Mouse (Mus musculus) embryonic facial prominence, embryonic 10.5 days (tissue): ENCODE results near the gene Csmd2. TPM values are rescaled to one million over a fixed set of nuclear protein-coding genes. Genes with fewer than 3 reads are reported as not detected.
"Not testable (repeated sequence)": the region's sequence is repeated elsewhere in the genome, so short reads cannot be mapped to it uniquely, and the experiment has no call there.

Source experiments
- DNase-seq: peaks from one replicate; pipeline ENCODE4 v3.0.0-alpha.2; 2017; ENCODE audit warnings: low spot score
- H3K27ac ChIP-seq: fragments of 300-500 bp; sonication (generic); replicated peaks from 2 replicates; pipeline ENCODE4 v1.5.1; 2016; ENCODE audit warnings: mild to moderate bottlenecking
- H3K27me3 ChIP-seq: fragments of 300-500 bp; sonication (generic); replicated peaks from 2 replicates; pipeline ENCODE4 v1.6.1; 2016; ENCODE audit warnings: low read depth, mild to moderate bottlenecking; ENCODE audit not compliant: poor library complexity, severe bottlenecking
- H3K36me3 ChIP-seq: fragments of 300-500 bp; sonication (generic); replicated peaks from 2 replicates; pipeline ENCODE4 v1.6.1; 2016; ENCODE audit warnings: mild to moderate bottlenecking, moderate library complexity
- H3K4me1 ChIP-seq: fragments of 300-500 bp; sonication (generic); 2 replicates; pipeline ENCODE4 v1.6.1; 2016
- H3K4me3 ChIP-seq: fragments of 300-500 bp; sonication (generic); 2 replicates; pipeline ENCODE4 v1.5.1; 2016; ENCODE audit warnings: mild to moderate bottlenecking, moderate library complexity
- H3K9me3 ChIP-seq: fragments of 300-500 bp; sonication (generic); 2 replicates; pipeline ENCODE4 v1.6.1; 2016; ENCODE audit warnings: mild to moderate bottlenecking
- WGBS: fragments of 180-500 bp; shearing (Covaris S2); methylation state at CpG from one replicate; pipeline ENCODE4 v1.1.7; 2016; 5-methylcytosine and 5-hydroxymethylcytosine counted together
- polyA plus RNA-seq: library from polyadenylated mRNA; unstranded; fragments of >200 nt; fragmentation: Nextera tagmentation; extraction: Ambion mirVana; gene quantifications from 2 replicates; pipeline ENCODE4 v1.2.1, GENCODE M21; 2016

Gene Csmd2
- polyA plus RNA-seq, 1 experiment from 2014 or later = 0.31 TPM

DNA sequence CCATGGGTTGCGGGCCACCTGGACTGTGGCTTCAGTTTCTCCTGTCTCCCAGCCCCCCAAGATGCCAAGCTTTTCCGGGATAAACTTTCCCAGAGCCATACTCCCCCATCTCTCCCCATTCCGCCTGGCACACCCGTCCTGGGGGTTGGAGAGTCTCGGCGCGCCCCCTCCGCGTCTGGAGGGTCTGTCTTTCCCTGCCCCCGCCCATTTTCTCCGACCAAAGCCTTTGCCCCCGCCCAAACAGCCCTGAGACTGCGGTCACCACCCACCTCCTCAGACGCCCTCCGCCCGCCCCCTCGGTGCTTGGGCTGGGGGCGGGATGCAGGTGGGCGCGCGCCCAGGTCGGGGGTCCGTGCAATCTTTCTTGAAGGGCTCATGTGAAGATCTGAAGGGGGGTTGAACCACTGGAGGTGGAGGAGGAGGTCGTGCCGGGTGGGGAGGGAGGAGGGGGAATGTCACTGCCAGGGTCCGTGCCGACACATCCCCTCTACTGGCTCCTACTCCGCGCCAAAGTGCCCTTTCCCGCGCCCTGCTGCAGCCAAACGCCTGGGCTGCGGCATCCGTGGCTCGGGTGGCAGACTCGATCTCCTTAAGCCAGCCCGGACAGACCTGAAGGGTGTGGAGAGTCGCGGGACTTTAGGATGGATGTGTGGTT, 996 bp downstream of the Csmd2 start:
- DNase-seq = peak; percentile 22
- Histone ChIP-seq H3K27ac (peak overlapping the region; percentile 59; the same call in 1 of the 2 replicates), H3K27me3 (peaks cover 75% of the 10 kb centered on the region), H3K9me3 (no peaks in the 10 kb centered on the region), H3K36me3 (no peaks in the 10 kb centered on the region), H3K4me3 (peak overlapping the region; percentile 66), H3K4me1 (peaks cover 35% of the 10 kb centered on the region)
- whole genome bisulfite sequencing = 1% methylated on average over 39 of the region's 39 CpGs

DNA sequence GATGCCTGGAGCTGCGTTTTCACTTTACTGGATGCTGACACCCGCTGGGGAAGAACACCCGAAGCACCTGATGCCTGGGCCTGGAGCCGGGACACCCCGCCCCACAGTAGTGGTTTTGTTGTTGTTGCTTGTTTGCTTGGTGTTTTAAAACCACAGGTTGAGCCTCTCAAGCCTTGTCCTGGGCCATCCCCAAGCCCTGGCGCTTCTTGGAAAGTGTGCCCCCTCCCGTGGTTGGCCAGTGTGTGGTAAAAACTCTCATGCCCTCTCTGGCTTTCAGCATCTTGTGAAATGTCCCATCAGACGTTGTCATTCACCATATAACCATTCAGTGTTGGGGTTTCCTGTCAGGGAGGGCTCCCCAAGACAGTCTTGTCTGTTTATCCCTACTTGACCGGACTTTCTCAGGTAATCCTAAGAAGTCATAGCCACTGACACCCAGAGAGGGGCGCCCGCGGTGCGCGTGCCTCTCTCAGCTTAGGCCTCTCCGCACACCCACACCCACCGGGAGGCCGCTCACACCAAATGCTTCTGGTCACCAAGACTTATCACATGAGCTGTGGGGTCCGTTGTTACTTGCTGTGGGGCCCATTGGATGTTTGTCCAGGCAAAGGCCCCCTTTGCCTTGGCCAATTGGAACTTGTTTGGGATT, 1.8 kb downstream of the Csmd2 start:
- Histone ChIP-seq H3K4me1 (peaks cover 35% of the 10 kb centered on the region), H3K36me3 (no peaks in the 10 kb centered on the region), H3K9me3 (no peaks in the 10 kb centered on the region), H3K27ac (no peak overlapping the region), H3K27me3 (peaks cover 67% of the 10 kb centered on the region), H3K4me3 (peak overlapping the region; percentile 66)
- peak; percentile 54 for DNase-seq
- 7% methylated on average over 18 of the region's 18 CpGs for WGBS

DNA sequence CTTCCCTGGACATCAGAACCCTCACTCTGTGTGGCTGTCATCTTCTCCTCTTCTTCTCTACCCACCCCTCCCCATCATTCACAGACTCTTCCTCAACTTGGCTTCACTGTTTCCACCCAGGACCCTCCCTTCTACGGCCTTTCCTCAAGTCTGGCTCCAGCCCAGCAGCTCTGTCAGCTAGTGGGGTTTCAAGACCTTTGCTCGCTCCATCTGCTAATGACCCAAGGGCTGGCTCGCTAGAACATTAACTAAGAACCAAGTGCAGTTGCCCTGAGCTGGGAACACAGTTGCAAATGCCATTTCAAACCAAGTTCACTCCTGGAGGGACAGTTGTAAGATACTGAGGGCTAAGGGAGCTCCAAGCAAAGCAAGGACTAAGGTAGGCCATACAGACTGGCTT, 11.6 kb downstream of the Csmd2 start:
- no peak overlapping the region for H3K4me3 ChIP-seq
- H3K27me3 ChIP-seq = no peaks in the 10 kb centered on the region
- H3K4me1 ChIP-seq = no peaks in the 10 kb centered on the region
- H3K9me3 ChIP-seq = no peaks in the 10 kb centered on the region
- no peak for DNase-seq
- H3K27ac ChIP-seq = no peak overlapping the region
- H3K36me3 ChIP-seq = no peaks in the 10 kb centered on the region
- 83% methylated on average over 3 of the region's 3 CpGs for WGBS

DNA sequence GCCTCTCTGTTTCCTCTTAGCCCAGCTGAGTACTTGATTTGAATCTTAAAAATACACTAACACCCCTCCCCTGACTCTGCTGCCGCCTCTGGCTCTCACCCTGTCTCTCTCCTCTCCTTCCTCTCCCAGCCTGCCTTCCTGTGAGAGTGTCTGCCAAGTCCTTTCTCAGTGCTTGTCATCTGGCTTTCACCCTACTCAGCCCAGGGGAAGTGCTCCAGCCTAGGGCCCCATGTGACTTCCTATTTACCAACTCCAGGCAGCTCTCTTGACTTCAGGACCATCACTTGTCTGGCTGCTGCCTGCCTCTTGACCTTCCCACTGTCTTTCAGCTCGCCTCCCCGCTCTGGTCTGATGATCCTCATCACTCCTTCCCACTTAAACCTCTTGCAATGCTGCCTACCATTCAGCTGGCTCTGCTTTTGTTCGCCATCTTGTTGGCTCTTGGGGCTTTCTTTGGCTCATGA, 15.0 kb downstream of the Csmd2 start:
- 80% methylated on average over 4 of the region's 4 CpGs for WGBS
- no peak overlapping the region for H3K4me3 ChIP-seq
- no peaks in the 10 kb centered on the region for H3K9me3 ChIP-seq
- H3K27ac ChIP-seq = no peak overlapping the region
- H3K27me3 ChIP-seq = no peaks in the 10 kb centered on the region
- DNase-seq = no peak
- H3K4me1 ChIP-seq = no peaks in the 10 kb centered on the region
- no peaks in the 10 kb centered on the region for H3K36me3 ChIP-seq

DNA sequence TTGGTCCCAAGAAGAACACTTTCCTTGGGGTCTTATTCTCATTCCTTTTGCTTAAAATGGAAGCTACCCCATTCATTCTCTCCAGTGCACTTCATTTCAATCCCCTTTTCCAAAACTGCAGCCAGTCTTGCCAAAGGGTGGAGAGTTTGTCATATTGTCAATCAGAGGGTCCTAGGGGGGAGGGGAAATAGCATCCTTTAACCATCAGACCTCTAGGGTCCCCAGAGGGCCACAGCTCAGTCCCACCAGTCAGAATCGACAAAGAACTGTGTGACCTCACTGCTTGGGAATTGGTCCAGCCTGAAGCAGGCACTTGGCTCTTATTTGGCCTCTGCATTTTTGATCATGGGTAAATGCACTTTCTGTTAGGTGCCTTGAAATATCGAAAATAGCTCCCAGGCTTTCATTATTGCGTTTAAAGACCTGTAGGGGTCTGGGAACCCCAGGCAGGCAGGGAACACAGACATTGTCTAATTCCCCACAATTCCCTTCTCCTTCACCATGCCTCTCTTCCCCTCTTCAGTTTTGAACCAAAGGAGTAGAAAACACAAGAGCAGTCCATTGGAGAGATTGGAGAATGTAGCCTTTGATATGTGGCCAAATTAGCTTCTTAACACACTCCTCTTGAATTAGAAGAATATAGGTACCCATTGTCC, 17.3 kb downstream of the Csmd2 start:
- H3K9me3 ChIP-seq = no peaks in the 10 kb centered on the region
- WGBS = 76% methylated on average over 3 of the region's 3 CpGs
- H3K27ac ChIP-seq = no peak overlapping the region
- no peaks in the 10 kb centered on the region for H3K27me3 ChIP-seq
- no peaks in the 10 kb centered on the region for H3K36me3 ChIP-seq
- no peaks in the 10 kb centered on the region for H3K4me1 ChIP-seq
- DNase-seq = no peak
- H3K4me3 ChIP-seq = no peak overlapping the region

DNA sequence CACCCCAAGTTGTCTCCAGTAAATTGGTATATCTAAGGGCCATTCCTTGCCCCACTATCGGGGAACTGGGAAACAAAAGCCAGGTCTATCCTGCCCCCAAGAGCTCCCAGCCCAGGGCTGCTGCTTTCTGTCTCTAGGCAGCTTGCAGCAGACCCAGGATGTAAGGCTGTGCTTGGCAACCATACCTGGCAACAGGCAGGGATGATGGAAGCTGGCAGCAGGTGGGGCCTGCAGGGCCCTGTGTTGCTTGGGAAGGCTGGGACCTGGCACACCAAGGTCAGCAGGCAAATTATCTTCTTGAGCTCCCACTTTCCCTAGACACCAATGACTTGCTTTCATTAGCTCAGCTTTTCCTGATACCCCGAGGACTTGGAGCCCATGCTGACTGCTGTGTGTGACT, 31.8 kb downstream of the Csmd2 start:
- no peak for DNase-seq
- 74% methylated on average over 2 of the region's 2 CpGs for WGBS
- H3K36me3 ChIP-seq = no peaks in the 10 kb centered on the region
- no peak overlapping the region for H3K27ac ChIP-seq
- H3K4me1 ChIP-seq = peaks cover 9% of the 10 kb centered on the region
- H3K4me3 ChIP-seq = no peak overlapping the region
- H3K27me3 ChIP-seq = no peaks in the 10 kb centered on the region
- no peaks in the 10 kb centered on the region for H3K9me3 ChIP-seq

DNA sequence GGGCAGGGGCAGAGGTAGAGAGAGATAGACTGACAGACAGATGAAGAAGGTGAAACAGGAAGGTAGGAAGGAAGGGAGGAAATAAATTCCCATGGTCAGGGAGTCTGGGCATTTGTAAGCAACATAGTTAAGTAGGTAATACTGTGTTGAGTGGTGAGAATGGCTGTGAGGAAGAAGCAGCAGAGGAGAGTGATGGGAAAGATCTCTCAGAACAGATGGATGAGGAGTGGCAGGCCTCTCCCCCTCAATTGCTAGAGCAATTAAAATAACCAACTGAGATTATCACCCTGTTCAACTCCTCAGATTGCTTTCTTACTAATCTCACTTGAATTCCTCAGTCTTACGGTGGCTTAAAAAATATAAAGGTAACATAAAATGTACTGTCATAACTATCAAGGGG, 40.6 kb downstream of the Csmd2 start:
- 100% methylated on average over 1 of the region's 1 CpGs for WGBS
- Histone ChIP-seq H3K27ac (no peak overlapping the region), H3K9me3 (no peaks in the 10 kb centered on the region), H3K36me3 (no peaks in the 10 kb centered on the region), H3K27me3 (no peaks in the 10 kb centered on the region), H3K4me1 (no peaks in the 10 kb centered on the region), H3K4me3 (no peak overlapping the region)
- no peak for DNase-seq

DNA sequence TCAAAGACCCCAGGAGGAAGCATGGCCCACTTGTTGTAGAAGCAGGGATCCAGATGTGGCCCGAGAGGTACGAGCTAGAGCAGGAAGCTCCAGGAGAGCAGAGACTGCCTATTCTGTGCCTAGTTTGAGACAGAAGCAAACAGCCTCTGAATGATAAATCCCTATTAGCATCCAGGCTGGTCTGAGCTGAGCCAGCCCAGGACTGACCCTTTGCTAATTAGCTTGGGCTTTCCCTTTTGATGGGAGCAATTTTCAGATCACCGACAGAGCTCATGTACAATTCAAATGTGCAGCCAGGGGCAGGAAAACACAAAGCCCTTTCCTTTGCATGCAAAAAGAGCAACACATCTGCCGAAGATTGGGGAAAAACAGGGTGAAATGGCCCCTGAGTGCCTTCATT, 54.2 kb downstream of the Csmd2 start:
- no peak for DNase-seq
- Histone ChIP-seq H3K9me3 (no peaks in the 10 kb centered on the region), H3K27me3 (no peaks in the 10 kb centered on the region), H3K4me3 (no peak overlapping the region), H3K4me1 (no peaks in the 10 kb centered on the region), H3K27ac (no peak overlapping the region), H3K36me3 (no peaks in the 10 kb centered on the region)
- 59% methylated on average over 4 of the region's 4 CpGs for WGBS

DNA sequence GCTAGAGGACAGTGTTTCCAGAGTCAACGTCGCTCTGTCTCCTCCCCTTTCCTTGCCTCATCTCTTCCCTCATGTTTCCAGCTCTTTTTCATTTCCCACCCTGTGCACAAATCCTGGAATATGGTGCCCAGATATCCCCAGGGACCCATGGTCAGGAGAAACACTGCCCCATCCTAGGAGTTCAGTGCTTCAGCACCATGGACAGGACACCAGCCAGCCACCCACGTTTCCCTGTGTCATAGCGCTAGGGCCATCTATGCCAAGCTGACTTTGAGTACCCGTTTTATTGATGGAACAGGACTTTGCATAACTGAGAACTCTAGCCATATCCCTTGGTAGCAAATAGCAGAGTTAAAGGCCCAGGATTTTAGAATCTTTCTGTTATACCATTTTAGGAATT, 55.0 kb downstream of the Csmd2 start:
- H3K36me3 ChIP-seq = no peaks in the 10 kb centered on the region
- 35% methylated on average over 5 of the region's 5 CpGs for WGBS
- H3K27me3 ChIP-seq = no peaks in the 10 kb centered on the region
- no peaks in the 10 kb centered on the region for H3K9me3 ChIP-seq
- H3K4me3 ChIP-seq = no peak overlapping the region
- peak; percentile 60 for DNase-seq
- H3K4me1 ChIP-seq = no peaks in the 10 kb centered on the region
- no peak overlapping the region for H3K27ac ChIP-seq

DNA sequence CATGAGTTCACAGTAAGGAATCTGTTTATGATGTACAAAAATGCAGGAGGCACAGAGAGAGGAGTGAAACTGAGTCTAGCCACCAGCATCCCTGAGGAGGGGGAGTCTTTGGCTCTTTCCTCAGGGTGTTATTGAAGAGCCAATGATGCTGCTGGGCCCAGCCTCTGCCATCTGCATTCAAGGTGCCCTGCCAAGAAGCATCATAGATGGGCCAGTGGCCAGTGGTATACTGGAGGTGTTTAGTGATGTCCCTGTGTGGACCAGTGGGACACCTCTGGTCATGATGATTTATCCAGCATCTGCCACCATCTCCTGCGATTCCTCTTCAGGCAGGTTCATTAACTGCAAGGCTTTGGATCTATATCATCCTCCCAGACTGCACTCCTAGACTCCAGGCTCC, 61.1 kb downstream of the Csmd2 start:
- H3K27ac ChIP-seq = no peak overlapping the region
- H3K27me3 ChIP-seq = no peaks in the 10 kb centered on the region
- no peaks in the 10 kb centered on the region for H3K36me3 ChIP-seq
- no peak overlapping the region for H3K4me3 ChIP-seq
- no peaks in the 10 kb centered on the region for H3K9me3 ChIP-seq
- no peaks in the 10 kb centered on the region for H3K4me1 ChIP-seq
- no peak for DNase-seq
- WGBS = 90% methylated on average over 1 of the region's 1 CpGs

DNA sequence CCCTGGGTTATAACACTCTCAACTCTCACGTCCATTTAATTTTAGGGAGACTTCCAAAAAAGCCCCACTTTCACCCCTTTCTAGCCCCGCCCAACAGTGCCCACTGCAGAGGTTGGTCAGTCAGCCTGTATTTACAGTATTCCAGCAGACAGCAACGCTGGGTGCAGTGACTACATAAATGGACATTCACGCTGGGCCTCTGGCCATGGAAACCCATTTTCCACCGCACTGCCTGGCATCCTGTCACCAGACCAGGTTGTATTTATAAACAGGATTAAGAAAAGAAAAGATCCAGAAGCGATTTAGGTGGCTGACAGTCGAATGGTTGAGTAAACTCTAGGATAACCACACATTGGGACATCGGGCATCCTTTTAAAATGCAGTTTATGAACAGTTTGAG, 65.0 kb downstream of the Csmd2 start:
- no peak for DNase-seq
- Histone ChIP-seq H3K9me3 (no peaks in the 10 kb centered on the region), H3K27me3 (no peaks in the 10 kb centered on the region), H3K4me3 (no peak overlapping the region), H3K4me1 (no peaks in the 10 kb centered on the region), H3K27ac (no peak overlapping the region), H3K36me3 (no peaks in the 10 kb centered on the region)
- WGBS = 88% methylated on average over 8 of the region's 8 CpGs

DNA sequence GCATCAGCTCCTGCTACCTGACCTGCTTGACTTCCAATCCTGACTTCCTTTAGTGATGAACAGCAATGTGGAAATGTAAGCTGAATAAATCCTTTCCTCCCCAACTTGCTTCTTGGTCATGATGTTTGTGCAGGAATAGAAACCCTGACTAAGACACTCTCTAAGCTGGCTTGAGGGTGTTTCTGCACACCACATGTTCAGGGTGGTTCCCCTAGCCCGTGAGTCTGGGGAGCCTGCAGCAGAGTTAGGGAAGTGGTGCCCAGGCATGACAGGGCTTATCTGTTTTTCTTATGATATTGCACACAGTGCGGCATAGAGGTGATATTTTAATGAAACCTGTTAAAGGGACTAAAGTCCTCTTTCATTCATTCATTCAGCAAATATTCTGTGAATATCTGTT, 73.6 kb downstream of the Csmd2 start:
- H3K36me3 ChIP-seq, H3K4me3 ChIP-seq, H3K27ac ChIP-seq, DNase-seq, H3K4me1 ChIP-seq, H3K27me3 ChIP-seq, H3K9me3 ChIP-seq: not testable (repeated sequence)
- 74% methylated on average over 2 of the region's 2 CpGs for WGBS

DNA sequence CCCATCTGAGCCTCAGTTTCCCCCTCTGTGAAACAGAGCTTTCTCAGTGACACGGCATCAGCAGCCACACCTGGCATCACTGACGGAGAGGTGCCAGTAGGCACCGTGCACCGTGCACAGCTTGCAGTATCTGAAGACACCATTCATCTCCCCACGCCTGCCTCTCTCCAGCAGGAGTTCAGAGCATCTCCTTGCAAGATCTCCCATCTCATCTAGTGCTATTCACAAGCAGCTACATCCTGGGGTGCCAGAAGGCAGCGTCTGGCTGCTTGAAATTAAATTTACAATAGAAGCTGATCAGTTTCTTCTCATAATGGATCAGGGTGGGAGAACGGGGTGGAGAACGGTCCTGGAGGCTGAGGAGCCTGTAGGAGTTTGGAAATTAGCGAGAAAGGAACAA, 79.5 kb downstream of the Csmd2 start:
- H3K36me3 ChIP-seq = no peaks in the 10 kb centered on the region
- DNase-seq = no peak
- no peaks in the 10 kb centered on the region for H3K27me3 ChIP-seq
- no peak overlapping the region for H3K27ac ChIP-seq
- 88% methylated on average over 9 of the region's 9 CpGs for WGBS
- 0 out of 2 replicates have a peak, but pooled peaks cover 8% of the 10 kb centered on the region for H3K4me1 ChIP-seq
- no peak overlapping the region for H3K4me3 ChIP-seq
- H3K9me3 ChIP-seq = no peaks in the 10 kb centered on the region
